Mouse (Mus musculus): ENCODE data around the gene Zfp324. TPM values are rescaled to one million over a fixed set of nuclear protein-coding genes. Genes with fewer than 3 reads are reported as not detected.

Zfp324 gene
- polyA plus RNA-seq, 1 experiment from 2014 or later: 11.0 TPM

- Histone ChIP-seq H3K4me2 (peak within 1 kb of the TSS; percentile 75), H3K27ac (peak within 1 kb of the TSS; percentile 98), H3K9me3 (no peaks in the 10 kb centered on the region), H3K9ac (peak within 1 kb of the TSS; percentile 67), H3K4me3 (peak within 1 kb of the TSS; percentile 85), H3K4me1 (peaks cover 22% of the 10 kb centered on the region), H3K27me3 (no peaks in the 10 kb centered on the region), H3K36me3 (0 out of 2 replicates have a peak, but pooled peaks cover 3% of the 10 kb centered on the region)
- under 1% methylated on average over 49 of the region's 49 CpGs for WGBS
- peak; percentile 99 for ATAC-seq (ENCODE audit: borderline replicate concordance, extremely low read depth, low FRiP score, low TSS enrichment)
Measured at GRCm38 (mm10) chr7:12977682-12978389, 12.2 kb downstream of the Zfp324 start, which contains the start of gene Zfp446. Gene Zfp446, plus strand, starts transcription at chr7:12977848.

DNA sequence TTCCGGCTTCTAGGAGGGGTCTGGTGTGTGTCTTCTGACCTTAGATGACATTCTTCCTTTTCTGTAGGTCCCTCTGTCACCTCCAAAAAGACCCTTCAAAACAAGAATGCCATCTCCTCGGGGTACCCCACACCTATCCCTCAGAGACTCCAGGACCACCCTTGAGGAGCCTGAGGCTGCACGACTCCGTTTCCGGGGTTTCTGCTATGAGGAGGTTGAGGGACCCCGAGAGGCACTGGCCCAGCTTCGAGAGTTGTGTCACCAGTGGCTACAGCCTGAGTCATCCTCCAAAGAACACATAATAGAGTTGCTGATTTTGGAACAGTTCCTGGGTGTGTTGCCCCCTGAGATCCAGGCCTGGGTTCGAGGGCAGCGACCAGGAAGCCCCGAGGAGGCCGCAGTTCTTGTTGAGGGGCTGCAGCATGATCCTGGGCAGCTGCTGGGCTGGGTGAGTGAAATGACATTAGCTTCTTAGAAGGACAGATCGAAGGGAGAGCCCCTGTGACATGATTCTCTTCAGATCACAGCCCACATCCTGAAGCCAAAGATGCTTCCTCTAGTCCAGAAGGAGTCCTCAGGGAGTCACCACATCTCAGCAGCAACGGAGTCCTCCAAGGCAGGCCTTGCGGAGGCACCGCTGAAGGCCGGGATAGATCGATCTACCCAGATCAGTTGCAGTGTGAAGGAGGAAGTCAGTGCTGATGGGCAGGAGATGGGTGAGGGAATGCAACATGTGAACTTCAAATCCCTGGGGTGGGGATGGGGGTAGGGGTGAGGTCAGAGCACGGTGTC, 13.5 kb downstream of the Zfp324 start:
- no peak for ATAC-seq (ENCODE audit: borderline replicate concordance, extremely low read depth, low FRiP score, low TSS enrichment)
- H3K9ac ChIP-seq: 0 out of 2 replicates have a peak overlapping the region, but pooled peaks have one; percentile 59
- H3K4me2 ChIP-seq: peak overlapping the region; percentile 75
- no peaks in the 10 kb centered on the region for H3K9me3 ChIP-seq
- no peaks in the 10 kb centered on the region for H3K27me3 ChIP-seq
- H3K4me1 ChIP-seq: peaks cover 22% of the 10 kb centered on the region
- WGBS: 79% methylated on average over 18 of the region's 18 CpGs
- peak overlapping the region; percentile 98; the same call in 1 of the 2 replicates for H3K27ac ChIP-seq
- H3K4me3 ChIP-seq: peak overlapping the region; percentile 85
- 0 out of 2 replicates have a peak, but pooled peaks cover 3% of the 10 kb centered on the region for H3K36me3 ChIP-seq

GRCm38 (mm10) chr7:12979776-12980175, 14.1 kb downstream of the Zfp324 start:
- ATAC-seq (ENCODE audit: borderline replicate concordance, extremely low read depth, low FRiP score, low TSS enrichment): no peak
- H3K4me1 ChIP-seq: peaks cover 22% of the 10 kb centered on the region
- H3K9ac ChIP-seq: no peak overlapping the region
- H3K27me3 ChIP-seq: no peaks in the 10 kb centered on the region
- H3K27ac ChIP-seq: no peak overlapping the region
- H3K4me2 ChIP-seq: no peak overlapping the region
- H3K4me3 ChIP-seq: no peak overlapping the region
- H3K9me3 ChIP-seq: no peaks in the 10 kb centered on the region
- 62% methylated on average over 6 of the region's 6 CpGs for WGBS
- H3K36me3 ChIP-seq: 0 out of 2 replicates have a peak, but pooled peaks cover 3% of the 10 kb centered on the region

GRCm38 (mm10) chr7:12980291-12980690, 14.7 kb downstream of the Zfp324 start:
- no peak for ATAC-seq (ENCODE audit: borderline replicate concordance, extremely low read depth, low FRiP score, low TSS enrichment)
- 81% methylated on average over 7 of the region's 7 CpGs for WGBS
- H3K4me1 ChIP-seq: peaks cover 22% of the 10 kb centered on the region
- H3K4me2 ChIP-seq: no peak overlapping the region
- no peak overlapping the region for H3K27ac ChIP-seq
- H3K9me3 ChIP-seq: no peaks in the 10 kb centered on the region
- H3K27me3 ChIP-seq: no peaks in the 10 kb centered on the region
- H3K4me3 ChIP-seq: no peak overlapping the region
- 0 out of 2 replicates have a peak, but pooled peaks cover 3% of the 10 kb centered on the region for H3K36me3 ChIP-seq
- no peak overlapping the region for H3K9ac ChIP-seq

DNA sequence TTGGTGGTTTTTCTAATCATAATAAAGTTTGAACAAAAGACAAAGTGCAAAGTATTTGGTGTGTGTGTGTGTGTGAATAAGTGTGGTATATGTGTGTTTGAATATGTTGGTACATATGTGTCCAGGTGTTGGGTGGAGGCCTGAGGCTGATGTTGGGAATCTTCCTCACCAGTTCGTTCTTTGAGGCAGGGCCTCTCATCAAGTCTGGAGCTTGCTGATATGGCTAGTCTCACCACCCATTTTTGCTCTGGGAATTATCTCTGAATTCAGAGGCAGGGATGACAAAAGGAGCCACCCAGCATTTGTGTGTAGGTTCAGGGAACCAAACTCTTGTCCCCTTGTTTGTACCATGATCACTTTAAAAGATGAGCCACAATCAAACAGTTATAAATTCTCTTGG, 20.1 kb downstream of the Zfp324 start:
- H3K4me2 ChIP-seq: no peak overlapping the region
- H3K4me3 ChIP-seq: no peak overlapping the region
- H3K9me3 ChIP-seq: no peaks in the 10 kb centered on the region
- no peak for ATAC-seq (ENCODE audit: borderline replicate concordance, extremely low read depth, low FRiP score, low TSS enrichment)
- no peak overlapping the region for H3K27ac ChIP-seq
- 0 out of 2 replicates have a peak, but pooled peaks cover 3% of the 10 kb centered on the region for H3K36me3 ChIP-seq
- 78% methylated on average over 1 of the region's 1 CpGs for WGBS
- H3K4me1 ChIP-seq: no peaks in the 10 kb centered on the region
- H3K9ac ChIP-seq: no peak overlapping the region
- no peaks in the 10 kb centered on the region for H3K27me3 ChIP-seq

DNA sequence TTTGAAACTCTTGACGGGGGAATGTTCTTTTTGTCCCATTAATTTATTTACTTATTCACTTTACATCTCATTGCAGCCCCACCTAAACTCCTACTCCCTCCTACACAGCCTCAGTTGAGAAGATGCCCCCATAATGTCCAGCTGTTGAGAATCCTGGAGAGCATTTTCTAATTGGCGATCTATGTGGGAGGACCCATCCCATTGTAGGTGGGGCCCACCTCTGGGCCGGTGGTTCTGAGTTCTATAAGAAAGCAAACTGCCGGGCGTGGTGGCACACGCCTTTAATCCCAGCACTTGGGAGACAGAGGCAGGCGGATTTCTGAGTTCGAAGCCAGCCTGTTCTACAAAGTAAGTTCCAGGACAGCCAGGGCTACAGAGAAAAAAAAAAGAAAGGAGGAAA, 21.3 kb downstream of the Zfp324 start:
- Histone ChIP-seq H3K4me1 (no peaks in the 10 kb centered on the region), H3K9me3 (no peaks in the 10 kb centered on the region), H3K4me2 (no peak overlapping the region), H3K27me3 (no peaks in the 10 kb centered on the region), H3K36me3 (0 out of 2 replicates have a peak, but pooled peaks cover 3% of the 10 kb centered on the region), H3K9ac (no peak overlapping the region), H3K4me3 (no peak overlapping the region), H3K27ac (no peak overlapping the region)
- 76% methylated on average over 8 of the region's 8 CpGs for WGBS
- no peak for ATAC-seq (ENCODE audit: borderline replicate concordance, extremely low read depth, low FRiP score, low TSS enrichment)

DNA sequence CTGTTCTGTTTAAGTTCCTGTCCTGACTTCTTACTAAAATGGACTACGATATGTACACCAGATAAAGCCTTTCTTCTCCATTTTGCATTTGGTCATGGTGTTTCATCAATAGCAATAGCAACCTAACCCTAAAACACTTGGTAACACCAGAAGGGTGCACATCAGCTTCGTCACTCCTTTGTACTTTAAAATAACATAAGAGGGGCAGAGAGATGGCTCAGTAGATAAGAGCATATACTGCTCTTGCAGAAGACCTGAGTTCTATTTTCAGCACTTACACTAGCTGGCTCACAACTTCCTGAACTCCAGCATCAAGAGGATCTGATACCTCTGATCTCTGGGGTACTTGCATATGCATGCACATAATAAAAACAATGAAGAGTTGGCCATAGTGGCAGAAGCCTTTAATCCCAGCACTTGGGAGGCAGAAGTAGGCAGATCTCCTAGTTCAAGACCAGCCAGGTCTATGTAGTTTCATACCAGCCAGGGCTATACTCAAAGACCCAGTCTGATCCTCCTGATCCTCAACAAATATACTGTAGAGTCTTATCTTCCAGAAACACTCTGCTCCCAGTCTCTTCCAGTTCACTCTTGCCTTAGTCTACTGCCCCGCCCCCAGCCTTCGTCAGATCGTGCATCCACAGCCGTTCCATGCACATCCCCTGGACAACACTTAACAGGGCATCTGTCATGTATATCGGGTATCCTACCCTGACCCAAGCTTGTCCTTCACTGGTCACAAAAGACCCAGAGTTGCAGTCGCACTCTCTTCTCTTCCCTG, 22.0 kb downstream of the Zfp324 start:
- H3K4me2 ChIP-seq: no peak overlapping the region
- no peak for ATAC-seq (ENCODE audit: borderline replicate concordance, extremely low read depth, low FRiP score, low TSS enrichment)
- H3K4me1 ChIP-seq: no peaks in the 10 kb centered on the region
- no peak overlapping the region for H3K27ac ChIP-seq
- 76% methylated on average over 8 of the region's 8 CpGs for WGBS
- H3K9ac ChIP-seq: no peak overlapping the region
- H3K36me3 ChIP-seq: no peaks in the 10 kb centered on the region
- no peak overlapping the region for H3K4me3 ChIP-seq
- no peaks in the 10 kb centered on the region for H3K27me3 ChIP-seq
- no peaks in the 10 kb centered on the region for H3K9me3 ChIP-seq

GRCm38 (mm10) chr7:12992222-12992621, 26.6 kb downstream of the Zfp324 start:
- Histone ChIP-seq H3K9me3 (no peaks in the 10 kb centered on the region), H3K4me3 (no peak overlapping the region), H3K4me2 (no peak overlapping the region), H3K27ac (no peak overlapping the region), H3K9ac (no peak overlapping the region), H3K4me1 (no peaks in the 10 kb centered on the region), H3K36me3 (no peaks in the 10 kb centered on the region), H3K27me3 (no peaks in the 10 kb centered on the region)
- WGBS: 2% methylated on average over 3 of the region's 3 CpGs
- ATAC-seq (ENCODE audit: borderline replicate concordance, extremely low read depth, low FRiP score, low TSS enrichment): no peak

- Histone ChIP-seq H3K36me3 (no peaks in the 10 kb centered on the region), H3K4me2 (no peak overlapping the region)
- ATAC-seq (ENCODE audit: borderline replicate concordance, extremely low read depth, low FRiP score, low TSS enrichment): no peak
Measured at GRCm38 (mm10) chr7:12993148-12993547, 27.5 kb downstream of the Zfp324 start.

GRCm38 (mm10) chr7:12995862-12996261, 30.2 kb downstream of the Zfp324 start:
- Histone ChIP-seq H3K36me3 (no peaks in the 10 kb centered on the region), H3K27me3 (no peaks in the 10 kb centered on the region)

More at GRCm38 (mm10) chr7:12993148-12993547, 27.5 kb downstream of the Zfp324 start:
- WGBS: 83% methylated on average over 10 of the region's 10 CpGs
- Histone ChIP-seq H3K4me1 (no peaks in the 10 kb centered on the region), H3K27ac (no peak overlapping the region), H3K9me3 (no peaks in the 10 kb centered on the region), H3K9ac (no peak overlapping the region), H3K27me3 (no peaks in the 10 kb centered on the region), H3K4me3 (no peak overlapping the region)

GRCm38 (mm10) chr7:12997230-12997629, 31.6 kb downstream of the Zfp324 start:
- no peaks in the 10 kb centered on the region for H3K27me3 ChIP-seq
- no peak for ATAC-seq (ENCODE audit: borderline replicate concordance, extremely low read depth, low FRiP score, low TSS enrichment)
- WGBS: 62% methylated on average over 5 of the region's 5 CpGs

More at GRCm38 (mm10) chr7:12995862-12996261, 30.2 kb downstream of the Zfp324 start:
- H3K4me2 ChIP-seq: no peak overlapping the region
- H3K4me3 ChIP-seq: no peak overlapping the region
- H3K4me1 ChIP-seq: no peaks in the 10 kb centered on the region
- H3K27ac ChIP-seq: no peak overlapping the region
- no peak overlapping the region for H3K9ac ChIP-seq
- ATAC-seq (ENCODE audit: borderline replicate concordance, extremely low read depth, low FRiP score, low TSS enrichment): no peak
- no peaks in the 10 kb centered on the region for H3K9me3 ChIP-seq

More at GRCm38 (mm10) chr7:12997230-12997629, 31.6 kb downstream of the Zfp324 start:
- H3K4me1 ChIP-seq: no peaks in the 10 kb centered on the region
- H3K4me3 ChIP-seq: no peak overlapping the region
- no peaks in the 10 kb centered on the region for H3K9me3 ChIP-seq
- H3K27ac ChIP-seq: no peak overlapping the region
- H3K4me2 ChIP-seq: no peak overlapping the region
- no peaks in the 10 kb centered on the region for H3K36me3 ChIP-seq
- no peak overlapping the region for H3K9ac ChIP-seq

All from lung, embryonic 15.5 days (tissue).